Mouse (Mus musculus) kidney, postnatal 0 days (tissue): ENCODE measurements at regions not wholly inside any gene's neighbourhood (a gene's known extent, or its start where the extent isn't known, plus 50 kb on each side); places are given as distances from the start of the nearest gene placed in this dataset.

Source experiments
- ATAC-seq: fragments of 200-750 bp; cut with Nextera tagmentation; replicated peaks from 2 replicates; pipeline ENCODE4 v1.8.0; 2017; ENCODE audit warnings: low read depth, moderate number of reproducible peaks, moderate TSS enrichment, moderate library complexity; ENCODE audit not compliant: low FRiP score
- DNase-seq: peaks from one replicate; pipeline ENCODE4 v3.0.0-alpha.2; 2016; ENCODE audit warnings: low spot score
- H3K27ac ChIP-seq: fragments of 300-500 bp; sonication (generic); 2 replicates; pipeline ENCODE4 v1.5.1; 2014; ENCODE audit warnings: mild to moderate bottlenecking
- H3K27me3 ChIP-seq: fragments of 300-500 bp; sonication (generic); 2 replicates; pipeline ENCODE4 v1.6.1; 2014; ENCODE audit warnings: low read length, mixed read lengths; ENCODE audit not compliant: insufficient read depth
- H3K36me3 ChIP-seq: fragments of 300-500 bp; sonication (generic); 2 replicates; pipeline ENCODE4 v1.6.1; 2014; ENCODE audit warnings: low read length, mixed read lengths; ENCODE audit not compliant: insufficient read depth
- H3K4me1 ChIP-seq: fragments of 300-500 bp; sonication (generic); replicated peaks from 2 replicates; pipeline ENCODE4 v1.6.1; 2014; ENCODE audit warnings: antibody characterized with exemption, low read length, mixed read lengths; ENCODE audit not compliant: insufficient read depth
- H3K4me2 ChIP-seq: fragments of 300-500 bp; sonication (generic); 2 replicates; pipeline ENCODE4 v1.6.1; 2014; ENCODE audit warnings: mild to moderate bottlenecking, low read length, moderate library complexity, mixed read lengths
- H3K4me3 ChIP-seq: fragments of 300-500 bp; sonication (generic); replicated peaks from 2 replicates; pipeline ENCODE4 v1.5.1; 2014; ENCODE audit warnings: low read depth, low read length
- H3K9ac ChIP-seq: fragments of 300-500 bp; sonication (generic); 2 replicates; pipeline ENCODE4 v1.6.1; 2014; ENCODE audit warnings: low read depth, low read length
- H3K9me3 ChIP-seq: fragments of 300-500 bp; sonication (generic); replicated peaks from 2 replicates; pipeline ENCODE4 v1.6.1; 2016; ENCODE audit warnings: low read length, inconsistent platforms, mixed read lengths
- CTCF ChIP-seq: IDR thresholded peaks from 2 replicates; pipeline ENCODE4 v1.5.1; 2016; ENCODE audit warnings: antibody characterized with exemption, low read depth, mild to moderate bottlenecking, moderate library complexity
- WGBS: fragments of 180-500 bp; shearing (Covaris S2); extraction: QIAGEN DNeasy Blood & Tissue Kit; methylation state at CpG from one replicate; pipeline ENCODE4 v1.1.7; 2014; 5-methylcytosine and 5-hydroxymethylcytosine counted together

DNA sequence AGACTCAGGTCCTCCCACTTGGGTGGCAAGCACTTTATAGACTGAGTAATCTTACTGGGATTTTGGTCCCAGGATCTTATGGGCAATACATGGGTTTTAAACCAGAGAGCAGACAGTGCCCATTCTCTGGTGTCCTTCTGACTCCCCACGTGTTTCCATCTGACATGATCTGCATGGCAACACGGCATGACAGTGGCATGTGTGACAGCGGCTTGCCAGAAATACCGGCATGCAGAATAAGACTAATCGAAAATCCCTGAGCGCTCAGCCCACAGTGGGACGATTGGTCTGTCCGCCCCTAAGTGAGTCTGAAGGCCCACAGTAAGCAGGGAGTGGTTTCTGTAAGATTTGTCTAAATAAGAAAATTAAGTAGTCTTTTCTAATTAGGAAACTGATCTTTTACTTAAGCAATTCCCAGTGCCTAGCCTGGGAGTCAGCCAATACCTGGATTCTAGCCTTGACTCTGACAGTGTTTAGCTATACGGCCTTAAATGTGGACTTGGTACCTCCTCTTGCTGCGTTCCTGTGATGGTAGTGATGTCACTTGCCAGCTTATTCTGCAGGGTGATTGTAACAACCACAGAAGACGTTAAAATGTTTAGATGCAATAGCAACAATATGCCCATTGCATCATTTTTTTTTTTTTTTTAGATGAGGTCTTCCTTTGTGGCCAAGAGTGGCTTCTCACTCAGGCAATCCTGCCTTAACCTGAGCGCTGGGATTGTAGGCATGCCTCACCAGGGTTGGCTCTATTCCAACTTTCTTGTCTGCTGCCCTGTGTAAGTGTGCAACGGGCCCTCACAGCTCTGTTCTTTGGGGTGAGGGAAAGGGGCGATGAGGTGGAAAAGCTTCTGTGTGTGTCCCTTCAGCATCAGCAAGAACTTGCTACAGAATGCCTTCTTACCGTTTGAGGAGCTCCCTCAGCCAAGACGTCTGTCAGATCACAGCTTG, 71.8 kb downstream of the Enc1 start:
- no peak overlapping the region for H3K9ac ChIP-seq
- DNase-seq = peak; percentile 28
- no peaks in the 10 kb centered on the region for H3K27me3 ChIP-seq
- no peak overlapping the region for H3K4me2 ChIP-seq
- peaks cover 11% of the 10 kb centered on the region for H3K4me1 ChIP-seq
- H3K36me3 ChIP-seq = no peaks in the 10 kb centered on the region
- no peaks in the 10 kb centered on the region for H3K9me3 ChIP-seq
- H3K4me3 ChIP-seq = no peak overlapping the region
- TF ChIP-seq CTCF = no peak
- 69% methylated on average over 16 of the region's 16 CpGs for WGBS
- ATAC-seq = no peak
- H3K27ac ChIP-seq = no peak overlapping the region

DNA sequence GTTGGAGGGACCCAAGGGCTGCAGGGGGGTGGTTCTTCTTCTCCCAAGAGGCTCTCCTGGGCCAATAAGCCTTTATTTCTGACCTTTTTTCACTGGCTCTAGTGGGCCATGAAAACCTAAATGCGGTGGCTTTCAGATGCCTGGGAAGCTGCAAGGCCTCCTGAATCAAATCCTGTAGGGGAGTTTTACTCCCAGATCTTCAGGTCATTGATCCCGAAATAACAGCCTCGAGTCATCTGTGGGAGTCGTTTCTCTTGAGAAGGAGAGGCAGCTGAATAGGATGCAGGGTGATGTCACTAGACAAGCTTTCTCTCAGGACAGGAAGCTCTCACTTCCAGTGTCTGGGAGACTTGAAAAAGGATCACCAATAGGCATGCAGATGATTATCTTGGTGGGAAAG, 70.4 kb downstream of the Enc1 start:
- H3K27me3 ChIP-seq = no peaks in the 10 kb centered on the region
- no peak overlapping the region for H3K4me2 ChIP-seq
- H3K9me3 ChIP-seq = no peaks in the 10 kb centered on the region
- peak overlapping the region; percentile 77; the same call in 1 of the 2 replicates for H3K27ac ChIP-seq
- ATAC-seq = peak; percentile 65
- peaks cover 11% of the 10 kb centered on the region for H3K4me1 ChIP-seq
- 9% methylated on average over 4 of the region's 4 CpGs for WGBS
- no peak overlapping the region for H3K4me3 ChIP-seq
- peak; percentile 94 for DNase-seq
- H3K9ac ChIP-seq = no peak overlapping the region
- no peak for TF ChIP-seq CTCF
- H3K36me3 ChIP-seq = no peaks in the 10 kb centered on the region

DNA sequence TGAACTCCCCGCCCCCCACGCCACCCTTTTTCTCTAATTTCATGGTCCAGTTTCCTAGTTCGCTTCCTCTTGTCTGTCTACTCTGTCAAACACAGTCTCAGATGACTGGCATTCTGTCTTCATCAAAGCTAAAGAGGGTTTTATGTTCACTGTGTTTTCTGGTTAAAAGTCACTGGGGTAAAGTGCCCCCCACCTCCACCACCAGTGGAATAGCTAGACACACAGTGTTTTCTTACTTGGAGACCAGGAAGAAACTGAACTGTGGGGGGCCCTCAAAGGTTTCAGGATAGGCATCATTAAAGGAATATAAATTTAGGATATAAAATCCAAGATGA, 69.9 kb downstream of the Enc1 start:
- Histone ChIP-seq H3K36me3 (no peaks in the 10 kb centered on the region), H3K9ac (no peak overlapping the region), H3K4me2 (no peak overlapping the region), H3K4me1 (peaks cover 11% of the 10 kb centered on the region), H3K9me3 (no peaks in the 10 kb centered on the region), H3K27ac (peak overlapping the region; percentile 77; the same call in 1 of the 2 replicates), H3K27me3 (no peaks in the 10 kb centered on the region), H3K4me3 (no peak overlapping the region)
- 17% methylated on average over 3 of the region's 3 CpGs for WGBS
- peak; percentile 75 for ATAC-seq
- peak; percentile 90 for DNase-seq
- no peak for TF ChIP-seq CTCF

DNA sequence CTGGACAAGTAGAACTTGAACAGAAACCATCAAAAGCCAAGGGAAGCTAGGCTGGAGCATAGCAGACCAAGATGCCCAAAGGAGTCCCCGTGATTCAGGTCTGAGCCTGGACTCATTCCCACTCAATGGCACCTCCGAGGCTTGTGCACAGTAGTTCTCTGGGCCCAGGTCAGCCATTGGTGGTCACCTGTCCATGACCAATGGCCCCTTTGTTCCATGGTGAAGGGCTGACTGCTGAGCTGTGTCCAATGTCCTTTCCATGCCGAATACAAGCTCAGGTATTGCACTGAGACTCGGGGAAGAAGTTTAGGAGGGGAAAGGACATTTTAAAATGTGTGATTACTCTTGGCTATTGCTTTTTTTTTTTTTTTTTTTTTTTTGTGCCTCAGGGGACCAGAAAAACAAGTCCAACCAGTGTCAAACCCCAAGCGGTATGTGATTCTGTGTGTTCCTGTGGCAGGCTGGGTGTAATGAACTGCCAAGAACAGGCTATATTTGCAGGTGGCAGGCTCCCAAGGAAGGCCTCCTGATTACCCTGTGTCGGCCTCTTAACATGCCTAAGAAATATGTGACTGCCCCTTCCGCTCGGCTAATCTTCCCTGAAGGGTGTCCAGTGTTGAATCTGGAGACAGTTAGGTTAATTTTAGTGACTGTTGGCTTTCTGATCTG, 69.4 kb downstream of the Enc1 start:
- DNase-seq = peak; percentile 39
- no peak overlapping the region for H3K4me2 ChIP-seq
- no peak for TF ChIP-seq CTCF
- peak overlapping the region; percentile 77 for H3K27ac ChIP-seq
- no peak overlapping the region for H3K4me3 ChIP-seq
- WGBS = 23% methylated on average over 8 of the region's 8 CpGs
- no peaks in the 10 kb centered on the region for H3K9me3 ChIP-seq
- H3K4me1 ChIP-seq = peaks cover 11% of the 10 kb centered on the region
- H3K36me3 ChIP-seq = no peaks in the 10 kb centered on the region
- peak; percentile 79 for ATAC-seq
- no peak overlapping the region for H3K9ac ChIP-seq
- no peaks in the 10 kb centered on the region for H3K27me3 ChIP-seq

DNA sequence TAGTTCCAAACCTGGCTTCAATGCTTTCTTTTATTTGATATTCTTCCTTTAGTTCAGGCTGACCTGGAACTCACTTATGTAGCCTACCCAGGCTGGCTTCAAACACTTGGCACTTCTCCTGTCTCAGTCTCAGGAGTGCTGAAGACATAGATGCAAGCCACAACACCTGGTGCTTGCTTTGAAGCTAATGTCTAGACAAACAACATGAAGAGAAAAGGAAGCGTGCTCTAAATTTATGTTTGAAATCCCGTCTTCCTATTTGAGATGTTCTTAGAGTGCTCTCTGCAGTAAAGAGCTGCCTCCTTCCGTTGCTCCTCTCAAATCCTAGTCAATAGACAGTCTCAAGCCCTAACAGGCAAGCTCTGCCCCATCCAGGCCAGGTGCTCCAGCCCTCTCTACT, 68.5 kb downstream of the Enc1 start:
- no peak for DNase-seq
- H3K9ac ChIP-seq = no peak overlapping the region
- H3K4me3 ChIP-seq = no peak overlapping the region
- ATAC-seq = no peak
- 69% methylated on average over 3 of the region's 3 CpGs for WGBS
- H3K27ac ChIP-seq = 0 out of 2 replicates have a peak overlapping the region, but pooled peaks have one; percentile 77
- no peaks in the 10 kb centered on the region for H3K27me3 ChIP-seq
- peaks cover 11% of the 10 kb centered on the region for H3K4me1 ChIP-seq
- no peak for TF ChIP-seq CTCF
- no peaks in the 10 kb centered on the region for H3K9me3 ChIP-seq
- H3K4me2 ChIP-seq = no peak overlapping the region
- H3K36me3 ChIP-seq = no peaks in the 10 kb centered on the region

DNA sequence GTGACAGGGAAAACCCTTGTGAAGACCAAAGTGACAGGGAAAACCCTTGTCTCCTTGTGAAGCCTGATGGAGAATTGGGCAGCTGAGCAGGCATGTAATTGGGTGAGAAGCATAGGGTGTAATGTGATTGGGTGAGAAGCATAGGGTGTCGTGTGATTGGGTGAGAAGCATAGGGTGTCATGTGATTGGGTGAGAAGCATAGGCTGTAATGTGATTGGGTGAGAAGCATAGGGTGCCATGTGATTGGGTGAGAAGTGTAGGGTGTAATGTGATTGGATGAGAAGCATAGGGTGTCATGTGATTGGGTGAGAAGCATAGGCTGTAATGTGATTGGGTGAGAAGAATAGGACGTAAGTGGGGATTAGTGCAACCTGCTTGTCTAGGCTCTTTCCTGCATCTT, 67.5 kb downstream of the Enc1 start:
- Histone ChIP-seq H3K27me3 (no peaks in the 10 kb centered on the region), H3K36me3 (no peaks in the 10 kb centered on the region), H3K4me3 (no peak overlapping the region), H3K9me3 (no peaks in the 10 kb centered on the region), H3K27ac (no peak overlapping the region), H3K4me2 (no peak overlapping the region), H3K9ac (no peak overlapping the region), H3K4me1 (peaks cover 11% of the 10 kb centered on the region)
- 95% methylated on average over 2 of the region's 2 CpGs for WGBS
- ATAC-seq (no peak), DNase-seq (no peak)
- no peak for TF ChIP-seq CTCF
